Mouse (Mus musculus) hindbrain, postnatal 0 days (tissue): ENCODE results near the gene Pou3f3. TPM values are rescaled to one million over a fixed set of nuclear protein-coding genes. Genes with fewer than 3 reads are reported as not detected.

ENCODE experiments used
- ATAC-seq: fragments of 200-750 bp; cut with Nextera tagmentation; 2 replicates; pipeline ENCODE4 v1.8.0; 2017; ENCODE audit warnings: mild to moderate bottlenecking, moderate TSS enrichment, moderate library complexity
- DNase-seq: peaks from one replicate; pipeline ENCODE4 v3.0.0-alpha.2; 2015; ENCODE audit warnings: low spot score
- H3K27ac ChIP-seq: fragments of 300-500 bp; sonication (generic); 2 replicates; pipeline ENCODE4 v1.5.1; 2014; ENCODE audit warnings: mild to moderate bottlenecking
- H3K27me3 ChIP-seq: fragments of 300-500 bp; sonication (generic); 2 replicates; pipeline ENCODE4 v1.6.1; 2014; ENCODE audit warnings: low read length, mixed read lengths; ENCODE audit not compliant: insufficient read depth
- H3K36me3 ChIP-seq: fragments of 300-500 bp; sonication (generic); 2 replicates; pipeline ENCODE4 v1.6.1; 2014; ENCODE audit warnings: low read length, mixed read lengths; ENCODE audit not compliant: insufficient read depth
- H3K4me1 ChIP-seq: fragments of 300-500 bp; sonication (generic); 2 replicates; pipeline ENCODE4 v1.6.1; 2014; ENCODE audit warnings: antibody characterized with exemption, low read length, mixed read lengths; ENCODE audit not compliant: insufficient read depth
- H3K4me2 ChIP-seq: fragments of 300-500 bp; sonication (generic); 2 replicates; pipeline ENCODE4 v1.6.1; 2014; ENCODE audit warnings: low read depth, mild to moderate bottlenecking, low read length, moderate library complexity, mixed read lengths
- H3K4me3 ChIP-seq: fragments of 300-500 bp; sonication (generic); 2 replicates; pipeline ENCODE4 v1.5.1; 2014; ENCODE audit warnings: low read length
- H3K9ac ChIP-seq: fragments of 300-500 bp; sonication (generic); replicated peaks from 2 replicates; pipeline ENCODE4 v1.6.1; 2014; ENCODE audit warnings: mild to moderate bottlenecking, low read length, moderate library complexity, mixed read lengths
- H3K9me3 ChIP-seq: fragments of 300-500 bp; sonication (generic); 2 replicates; pipeline ENCODE4 v1.6.1; 2016; ENCODE audit warnings: low read length, mixed read lengths
- CTCF ChIP-seq: IDR thresholded peaks from 2 replicates; pipeline ENCODE4 v1.5.1; 2016; ENCODE audit warnings: antibody characterized with exemption, control low read depth, low read depth
- WGBS: fragments of 180-500 bp; shearing (Covaris S2); extraction: QIAGEN DNeasy Blood & Tissue Kit; methylation state at CpG from one replicate; pipeline ENCODE4 v1.1.7; 2014; 5-methylcytosine and 5-hydroxymethylcytosine counted together
- polyA plus RNA-seq: library from polyadenylated mRNA; unstranded; fragments of >200 nt; fragmentation: Nextera tagmentation; extraction: Ambion mirVana; gene quantifications from 2 replicates; pipeline ENCODE4 v1.2.1, GENCODE M21; 2015
- total RNA-seq: library from RNA; depleted of rRNA; stranded (reverse); fragments of >200 nt; gene quantifications from 2 replicates; pipeline ENCODE4 v1.2.3, GENCODE M21; 2014

Pou3f3 gene
- total and polyA plus RNA-seq, 2 experiments from 2014 or later: 10.3 to 30.7 TPM

DNA sequence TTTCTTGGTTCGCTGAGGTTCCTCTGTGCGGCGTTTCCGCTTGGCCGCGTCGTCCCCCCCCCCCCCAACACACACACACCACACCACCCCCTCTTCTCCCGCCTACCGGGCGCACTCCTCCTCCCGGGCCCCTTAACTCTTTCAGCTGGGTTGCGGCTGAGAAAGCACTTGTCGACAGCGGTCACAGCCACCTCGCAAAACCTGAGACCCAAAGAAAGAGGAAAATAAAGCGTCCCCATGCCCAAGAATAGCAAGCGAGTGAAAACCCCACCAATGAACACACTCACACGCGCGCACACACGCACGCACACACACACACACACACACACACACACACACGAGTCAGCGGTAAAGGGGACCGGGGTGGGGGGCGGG is 1.3 kb upstream of the Pou3f3 start:
- Histone ChIP-seq H3K4me3 (peak overlapping the region; percentile 76), H3K4me2 (peak overlapping the region; percentile 94), H3K9me3 (no peaks in the 10 kb centered on the region), H3K9ac (peak overlapping the region; percentile 67), H3K27ac (peak overlapping the region; percentile 92), H3K27me3 (no peaks in the 10 kb centered on the region), H3K4me1 (0 out of 2 replicates have a peak, but pooled peaks cover 3% of the 10 kb centered on the region), H3K36me3 (no peaks in the 10 kb centered on the region)
- ATAC-seq: peak; percentile 51
- WGBS: 0% methylated on average over 26 of the region's 26 CpGs
- TF ChIP-seq CTCF: no peak
- DNase-seq: peak; percentile 79

DNA sequence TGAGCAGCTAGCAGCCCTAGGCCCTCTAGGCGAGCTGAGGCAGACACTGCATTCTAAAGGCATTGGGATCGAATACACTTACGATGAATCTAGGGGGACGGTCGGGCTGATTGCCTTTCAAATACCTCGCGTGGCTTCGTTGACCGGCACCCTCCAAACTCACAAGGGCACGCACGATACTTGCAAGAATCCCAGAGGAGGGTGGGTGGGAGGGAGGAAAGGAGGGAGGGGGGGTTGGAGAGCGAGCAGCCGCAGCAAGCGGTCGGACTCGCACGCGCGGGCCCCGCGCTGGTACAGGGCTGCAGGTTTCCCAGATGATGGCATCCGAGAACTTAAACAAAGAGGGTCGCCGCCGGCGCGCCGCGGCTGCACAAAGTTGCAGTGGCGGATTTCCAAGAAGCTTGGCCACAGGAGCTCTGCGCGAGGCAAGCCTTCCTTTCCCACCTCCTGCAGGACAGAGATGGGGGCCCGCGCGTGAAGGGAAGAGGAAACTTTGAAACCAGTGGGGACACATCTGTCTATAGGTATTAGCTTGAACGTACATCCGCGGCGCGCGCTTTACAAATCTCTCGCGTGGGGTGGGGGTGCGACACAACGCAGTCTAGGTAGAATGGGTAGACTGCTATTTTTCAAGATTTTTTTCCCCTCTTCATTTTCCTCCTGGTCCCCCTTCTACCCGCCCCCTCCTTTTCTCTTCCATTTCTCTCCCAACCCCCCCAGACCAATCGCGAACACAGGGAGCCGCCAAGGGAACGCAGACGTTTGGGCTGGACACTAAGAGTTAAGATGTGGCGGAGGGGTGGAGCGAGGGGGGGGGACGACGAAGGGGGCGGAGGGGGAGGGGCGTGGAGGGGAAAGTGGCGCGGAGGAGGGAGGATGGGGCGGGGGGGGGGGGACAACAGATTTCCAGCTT is 647 bp upstream of the Pou3f3 start:
- Histone ChIP-seq H3K9me3 (no peaks in the 10 kb centered on the region), H3K4me1 (0 out of 2 replicates have a peak, but pooled peaks cover under 1% of the 10 kb centered on the region), H3K27ac (peak overlapping the region; percentile 92), H3K9ac (peak overlapping the region; percentile 67), H3K4me3 (peak overlapping the region; percentile 76), H3K36me3 (no peaks in the 10 kb centered on the region), H3K27me3 (no peaks in the 10 kb centered on the region), H3K4me2 (peak overlapping the region; percentile 94)
- DNase-seq (peak; percentile 83), ATAC-seq (peak; percentile 27)
- under 1% methylated on average over 54 of the region's 60 CpGs for WGBS
- 0 out of 2 replicates have a peak, but pooled peaks have one; percentile 9 for TF ChIP-seq CTCF

DNA sequence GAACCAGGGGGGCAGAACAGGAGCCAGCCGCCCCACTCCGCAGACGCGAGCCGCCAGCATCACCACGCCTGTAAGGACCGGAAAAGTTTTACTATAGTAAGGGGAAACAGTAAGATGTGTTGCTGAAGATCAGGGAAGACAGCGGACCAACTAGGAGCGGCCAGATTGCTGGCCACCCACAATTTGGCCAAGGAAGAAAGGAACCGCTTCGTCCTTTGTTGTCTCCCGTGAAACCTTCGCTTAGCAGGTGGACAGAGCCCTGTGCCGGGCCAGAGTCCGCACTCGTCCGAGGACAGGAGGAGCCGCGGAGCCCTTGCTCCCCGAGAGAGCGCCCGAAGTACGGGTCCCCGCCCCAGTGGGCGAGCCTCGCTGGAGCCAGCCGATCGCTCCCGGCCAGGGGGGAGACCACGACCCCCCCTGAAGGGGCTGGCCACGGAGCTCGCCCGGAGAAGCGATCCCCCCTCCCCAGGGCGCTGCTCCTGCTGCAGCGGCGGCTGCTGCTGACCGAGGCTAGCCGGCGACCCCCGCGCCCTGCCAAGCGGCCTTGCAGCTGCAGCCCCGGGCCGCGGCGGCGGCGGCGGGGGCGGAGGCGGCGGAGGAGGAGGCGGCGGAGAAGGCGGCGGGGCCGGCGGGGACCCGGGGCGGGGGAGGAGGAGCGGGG is 933 bp downstream of the Pou3f3 start:
- Histone ChIP-seq H3K4me2 (peak overlapping the region; percentile 94), H3K9ac (peak overlapping the region; percentile 86), H3K4me3 (peak overlapping the region; percentile 76), H3K9me3 (no peaks in the 10 kb centered on the region), H3K27ac (peak overlapping the region; percentile 91), H3K27me3 (no peaks in the 10 kb centered on the region), H3K4me1 (no peaks in the 10 kb centered on the region), H3K36me3 (no peaks in the 10 kb centered on the region)
- ATAC-seq (no peak), DNase-seq (peak; percentile 63)
- no peak for TF ChIP-seq CTCF
- WGBS: under 1% methylated on average over 27 of the region's 62 CpGs

DNA sequence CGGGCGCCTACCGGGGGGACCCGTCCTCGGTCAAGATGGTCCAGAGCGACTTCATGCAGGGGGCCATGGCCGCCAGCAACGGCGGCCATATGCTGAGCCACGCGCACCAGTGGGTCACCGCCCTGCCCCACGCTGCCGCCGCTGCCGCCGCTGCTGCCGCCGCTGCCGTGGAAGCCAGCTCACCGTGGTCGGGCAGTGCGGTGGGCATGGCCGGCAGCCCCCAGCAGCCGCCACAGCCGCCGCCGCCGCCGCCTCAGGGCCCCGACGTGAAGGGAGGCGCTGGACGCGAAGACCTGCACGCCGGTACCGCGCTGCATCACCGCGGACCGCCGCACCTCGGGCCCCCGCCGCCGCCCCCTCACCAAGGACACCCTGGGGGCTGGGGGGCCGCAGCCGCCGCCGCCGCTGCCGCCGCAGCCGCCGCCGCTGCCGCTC is 1.8 kb downstream of the Pou3f3 start:
- H3K9me3 ChIP-seq: no peaks in the 10 kb centered on the region
- peak overlapping the region; percentile 94 for H3K4me2 ChIP-seq
- no peak for TF ChIP-seq CTCF
- H3K27ac ChIP-seq: peak overlapping the region; percentile 91
- H3K4me3 ChIP-seq: peak overlapping the region; percentile 76
- no peaks in the 10 kb centered on the region for H3K27me3 ChIP-seq
- 0% methylated on average over 33 of the region's 58 CpGs for WGBS
- H3K36me3 ChIP-seq: no peaks in the 10 kb centered on the region
- no peak for ATAC-seq
- DNase-seq: peak; percentile 49
- H3K9ac ChIP-seq: peak overlapping the region; percentile 86
- no peaks in the 10 kb centered on the region for H3K4me1 ChIP-seq

DNA sequence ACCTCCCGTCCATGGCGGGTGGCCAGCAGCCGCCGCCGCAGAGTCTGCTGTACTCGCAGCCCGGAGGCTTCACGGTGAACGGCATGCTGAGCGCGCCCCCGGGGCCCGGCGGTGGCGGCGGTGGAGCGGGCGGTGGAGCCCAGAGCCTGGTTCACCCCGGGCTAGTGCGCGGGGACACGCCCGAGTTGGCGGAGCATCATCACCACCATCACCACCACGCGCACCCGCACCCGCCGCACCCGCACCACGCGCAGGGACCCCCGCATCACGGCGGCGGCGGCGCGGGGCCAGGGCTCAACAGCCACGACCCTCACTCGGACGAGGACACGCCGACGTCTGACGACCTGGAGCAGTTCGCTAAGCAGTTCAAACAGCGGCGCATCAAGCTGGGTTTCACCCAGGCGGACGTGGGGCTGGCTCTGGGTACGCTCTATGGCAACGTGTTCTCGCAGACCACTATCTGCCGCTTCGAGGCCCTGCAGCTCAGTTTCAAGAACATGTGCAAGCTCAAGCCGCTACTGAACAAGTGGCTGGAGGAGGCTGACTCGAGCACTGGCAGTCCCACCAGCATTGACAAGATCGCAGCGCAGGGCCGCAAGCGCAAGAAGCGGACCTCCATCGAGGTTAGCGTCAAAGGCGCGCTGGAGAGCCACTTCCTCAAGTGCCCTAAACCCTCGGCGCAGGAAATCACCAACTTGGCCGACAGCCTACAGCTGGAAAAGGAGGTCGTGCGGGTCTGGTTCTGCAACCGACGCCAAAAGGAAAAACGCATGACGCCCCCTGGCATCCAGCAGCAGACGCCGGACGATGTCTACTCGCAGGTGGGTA is 2.4 kb downstream of the Pou3f3 start:
- peak overlapping the region; percentile 76 for H3K4me3 ChIP-seq
- under 1% methylated on average over 79 of the region's 80 CpGs for WGBS
- peak overlapping the region; percentile 94 for H3K4me2 ChIP-seq
- H3K27ac ChIP-seq: peak overlapping the region; percentile 91
- H3K9ac ChIP-seq: peak overlapping the region; percentile 86
- no peaks in the 10 kb centered on the region for H3K27me3 ChIP-seq
- no peaks in the 10 kb centered on the region for H3K4me1 ChIP-seq
- H3K36me3 ChIP-seq: no peaks in the 10 kb centered on the region
- DNase-seq (peak; percentile 67), ATAC-seq (no peak)
- no peaks in the 10 kb centered on the region for H3K9me3 ChIP-seq
- TF ChIP-seq CTCF: no peak
